Comparison of ENCODE assay signal across 23 mouse cellular contexts in genomic region chr4:109610222-109610621, GRCm38 (mm10). TPM values are rescaled to one million over a fixed set of nuclear protein-coding genes. Genes with fewer than 3 reads are reported as not detected.
DNase-seq lines count a peak whose midpoint lies in the region; TF ChIP-seq lines count a peak whose summit lies in the region.
"Had no signal": no experiment of that assay in that cellular context is flagged by ENCODE, and none has a peak within 500 bp of the region (broad histone marks: within the 10 kb centered on the region; RNA-seq: fewer than 3 reads in every experiment).

No protein-coding gene starts in this region.

- H3K4me3 ChIP-seq in brown adipose tissue, adult 24 weeks (ENCODE audit: insufficient read depth, low read depth, low read length): no peak overlapping the region
- H3K4me3 ChIP-seq in megakaryocyte, embryonic 14.5 days (replicated peaks): peak overlapping the region; percentile 28
- no peak overlapping the region for H3K4me3 ChIP-seq in left cerebral cortex, adult 2 months
- no peak overlapping the region for H3K4me3 ChIP-seq in layer of hippocampus, adult 2 months
- H3K4me3 ChIP-seq: embryonic facial prominence, embryonic 12.5 days; embryonic facial prominence, embryonic 15.5 days; gastrocnemius, adult 2 months; heart, embryonic 10.5 days; heart, embryonic 13.5 days had no signal

- TF ChIP-seq CTCF in left cerebral cortex, adult 2 months (IDR thresholded peaks at IDR 0.05): no peak
- no peak for TF ChIP-seq CTCF in layer of hippocampus, adult 2 months (conservative IDR thresholded peaks at IDR 0.05)

- H3K36me3 ChIP-seq in megakaryocyte, embryonic 14.5 days (replicated peaks; ENCODE audit: low read length): no peaks in the 10 kb centered on the region
- H3K36me3 ChIP-seq: embryonic facial prominence, embryonic 12.5 days; embryonic facial prominence, embryonic 15.5 days; heart, embryonic 10.5 days; heart, embryonic 13.5 days had no signal

- peaks cover 7% of the 10 kb centered on the region for H3K9me3 ChIP-seq in megakaryocyte, embryonic 14.5 days
- H3K9me3 ChIP-seq: embryonic facial prominence, embryonic 12.5 days; embryonic facial prominence, embryonic 15.5 days; heart, embryonic 10.5 days; heart, embryonic 13.5 days had no signal

- peak; percentile 18 for DNase-seq in adrenal gland, postnatal 14 days
- no peak for DNase-seq in adrenal gland, adult 18-20 months (ENCODE audit: low spot score in 2 of 2)
- DNase-seq in adipocyte (ENCODE audit: low spot score): peak; percentile 61
- no peak for DNase-seq in left cerebral cortex, adult 2 months (ENCODE audit: extremely low spot score in 1 of 2, low spot score in 2 of 2)
- DNase-seq in layer of hippocampus, adult 2 months (ENCODE audit: low spot score in 2 of 2): no peak
- DNase-seq in heart, adult 9 months (ENCODE audit: low spot score in 2 of 2): no peak
- DNase-seq: cerebellum, adult 11 months; cerebellum, adult 2 months; cerebellum, adult 9-11 months; cerebellum, postnatal 25 days; forebrain, postnatal 0 days; gastrocnemius, adult 2 months; gastrocnemius, postnatal 14 days; heart, adult 18-20 months; heart, postnatal 4 days had no signal

- H3K4me1 ChIP-seq in brown adipose tissue, adult 24 weeks (ENCODE audit: control insufficient read depth, insufficient read depth, insufficient read length, low read length): no peaks in the 10 kb centered on the region
- H3K4me1 ChIP-seq in megakaryocyte, embryonic 14.5 days: no peaks in the 10 kb centered on the region; the same call in 1 of the 2 replicates
- H3K4me1 ChIP-seq: embryonic facial prominence, embryonic 12.5 days; embryonic facial prominence, embryonic 15.5 days; heart, embryonic 10.5 days; heart, embryonic 13.5 days had no signal

- H3K27me3 ChIP-seq in megakaryocyte, embryonic 14.5 days (replicated peaks): peaks cover 15% of the 10 kb centered on the region
- H3K27me3 ChIP-seq: embryonic facial prominence, embryonic 12.5 days; embryonic facial prominence, embryonic 15.5 days; heart, embryonic 13.5 days had no signal

- intact Hi-C loops in left cerebral cortex, adult 2 months (cut with DNase I): no loop called here

- 0 out of 2 replicates have a peak overlapping the region, but pooled peaks have one; percentile 38 for H3K27ac ChIP-seq in brown adipose tissue, adult 24 weeks (replicated peaks; ENCODE audit: low read depth, low read length)
- H3K27ac ChIP-seq in left cerebral cortex, adult 2 months: no peak overlapping the region
- H3K27ac ChIP-seq in layer of hippocampus, adult 2 months: no peak overlapping the region
- H3K27ac ChIP-seq: embryonic facial prominence, embryonic 12.5 days; embryonic facial prominence, embryonic 15.5 days; gastrocnemius, adult 2 months; heart, embryonic 10.5 days; heart, embryonic 13.5 days; hindbrain, embryonic 14.5 days; hindbrain, postnatal 0 days had no signal

RNA-seq across cellular contexts. Expression of gene Cdkn2c, which starts 56.8 kb away (rescaled TPM):
- 49.8 and 64.3 TPM in 2 replicates for total RNA-seq in adrenal gland, postnatal 14 days (2021)
- total RNA-seq in adrenal gland, adult 18-20 months (2021): 10 to 100 TPM; 55.6 TPM
- 114 and 124 TPM in 2 replicates for polyA plus RNA-seq in brown adipose tissue, adult 24 weeks (2012; ENCODE audit: insufficient read depth, insufficient read length, missing spikeins)
- 1.6 TPM in 1 of 2 replicates, not detected in the other for polyA plus RNA-seq in megakaryocyte, embryonic 14.5 days (2012; ENCODE audit: insufficient read depth, low replicate concordance)
- total RNA-seq in left cerebral cortex, adult 2 months (2021): 1 to 10 TPM; 3.4 to 4.5 TPM
- total RNA-seq in layer of hippocampus, adult 2 months (2021): 1 to 10 TPM; 3.0 to 4.0 TPM

Comparison
In these comparisons a context has a peak if more than half of its experiments do, and no peak if none do; other contexts are left out.
1. DNase-seq: peak in adrenal gland, postnatal 14 days (single experiment) and adipocyte (single experiment); none in adrenal gland, adult 18-20 months (0 of 2), left cerebral cortex, adult 2 months (0 of 2), layer of hippocampus, adult 2 months (0 of 2) and heart, adult 9 months (0 of 2).